Mouse (Mus musculus) Patski (cell line): Measurements from ENCODE around the gene Mtus2. TPM values are rescaled to one million over a fixed set of nuclear protein-coding genes. Genes with fewer than 3 reads are reported as not detected.

Experiments
- ATAC-seq: fragments of 100-300 bp; one replicate; pipeline ENCODE4 v1.8.0; 2021
- CTCF ChIA-PET: fragments of 350-600 bp; sonication (Branson Sonifier 250); formaldehyde crosslinking; loops from one replicate; lab custom pipeline; 2022; ENCODE audit warnings: inconsistent platforms; lab: Charles Lee
- POLR2A ChIA-PET: fragments of 350-600 bp; sonication (Branson Sonifier 250); formaldehyde crosslinking; loops from one replicate; lab custom pipeline; 2022; ENCODE audit warnings: antibody characterized with exemption, inconsistent platforms; lab: Charles Lee
- DNase-seq: peaks from one replicate; pipeline ENCODE4 v3.0.0-alpha.2; 2011; ENCODE audit warnings: low read depth, low spot score
- H3K27me3 ChIP-seq: fragments of 371-371 bp; one replicate; pipeline ENCODE4 v1.5.1; 2021
- CTCF ChIP-seq: fragments of 100-300 bp; IDR thresholded peaks from one replicate; pipeline ENCODE4 v1.5.1; 2021
- in situ Hi-C: fragments of 300-500 bp; cut with MboI; formaldehyde crosslinking; loops from 3 replicates; pipeline ENCODE4 v1.11.1; 2018; ENCODE audit warnings: low pct_unique_long_range_greater_than_20kb, mixed read lengths
- polyA plus RNA-seq: library from polyadenylated mRNA; unstranded; gene quantifications from one replicate; pipeline ENCODE4 v1.2.3, GENCODE M21; 2021

Gene Mtus2
- polyA plus RNA-seq = 1.3 TPM

DNA sequence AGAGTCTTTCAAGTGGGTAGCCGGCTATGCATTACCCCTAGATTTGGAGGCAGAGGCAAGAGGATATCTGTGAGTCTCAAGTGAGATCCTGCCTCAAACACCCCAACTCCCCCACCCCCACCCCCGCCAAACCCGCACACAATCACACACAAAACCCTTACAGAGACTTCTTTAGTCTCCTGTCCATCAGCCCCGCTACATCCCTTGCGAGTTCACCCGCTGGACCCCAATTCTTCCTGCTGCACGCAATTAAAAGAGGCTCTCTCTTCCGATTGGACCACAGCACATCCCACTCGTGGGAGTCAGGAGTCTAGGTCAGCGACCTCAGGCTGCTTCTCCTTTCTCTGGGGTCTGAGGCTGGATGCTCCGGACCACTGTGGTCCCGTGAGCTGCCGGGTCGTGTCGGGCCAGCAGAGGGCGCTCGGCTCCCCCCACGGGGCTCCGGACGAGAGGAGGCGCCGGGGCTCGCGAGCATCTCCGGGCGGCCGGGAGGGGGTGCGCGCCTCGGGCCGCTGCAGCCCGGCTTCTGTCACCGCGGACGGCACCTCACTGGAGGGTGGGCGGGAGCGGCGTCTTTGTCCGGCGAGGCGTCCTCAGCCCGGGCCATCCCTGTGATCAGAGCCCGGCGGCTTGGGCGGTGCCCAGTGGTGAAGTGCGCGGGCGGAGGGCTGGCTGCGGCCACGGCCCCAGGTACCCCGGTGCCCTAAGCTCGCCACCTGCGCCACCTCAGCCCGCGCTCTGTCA, at the start of gene Mtus2:
Gene Mtus2 (plus strand): TSS at position 500 of the 744 bp plus-strand sequence.
- in situ Hi-C loops = loop anchor here (5.0 kb wide), 1 partner anchor 285 kb away; no protein-coding TSS in a partner anchor
- peaks cover 21% of the 10 kb centered on the region for H3K27me3 ChIP-seq
- DNase-seq (no peak), ATAC-seq (peak; percentile 65)
- peak; percentile 100 for TF ChIP-seq CTCF
- CTCF ChIA-PET = interaction anchor here (0.9 to 2.1 kb wide), 4 partner anchors 19 to 285 kb away, joined by 3 to 7 read pairs (median 4); no protein-coding TSS in a partner anchor
- POLR2A ChIA-PET = no interaction called here

DNA sequence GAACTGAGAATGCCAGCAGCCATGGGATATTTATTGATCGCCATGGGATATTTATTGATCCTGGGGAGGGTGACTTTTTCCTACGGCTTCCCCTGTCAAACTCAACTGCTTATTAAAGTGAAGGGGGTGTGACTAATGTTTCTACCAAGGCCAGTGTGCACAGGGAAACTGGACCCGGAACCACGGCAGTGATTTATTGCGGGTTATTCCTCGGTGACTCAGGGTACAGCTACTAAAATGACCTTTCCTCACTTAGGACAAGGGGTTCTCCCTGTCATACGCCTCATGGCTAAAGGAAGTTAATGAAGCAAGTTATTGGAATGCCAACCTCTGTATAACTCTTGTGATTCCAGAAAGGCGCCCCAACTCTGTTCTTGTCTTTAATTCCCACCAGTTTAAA, 49.3 kb upstream of the Mtus2 start:
- no peaks in the 10 kb centered on the region for H3K27me3 ChIP-seq
- ChIA-PET CTCF (interaction anchor here (1.6 kb wide), 3 partner anchors 13 to 21 kb away, joined by 3 to 6 read pairs (median 4); partner anchors contain the start of gene Slc46a3), POLR2A (no interaction called here)
- in situ Hi-C loops = no loop called here
- TF ChIP-seq CTCF = no peak
- no peak for DNase-seq
- ATAC-seq = no peak

DNA sequence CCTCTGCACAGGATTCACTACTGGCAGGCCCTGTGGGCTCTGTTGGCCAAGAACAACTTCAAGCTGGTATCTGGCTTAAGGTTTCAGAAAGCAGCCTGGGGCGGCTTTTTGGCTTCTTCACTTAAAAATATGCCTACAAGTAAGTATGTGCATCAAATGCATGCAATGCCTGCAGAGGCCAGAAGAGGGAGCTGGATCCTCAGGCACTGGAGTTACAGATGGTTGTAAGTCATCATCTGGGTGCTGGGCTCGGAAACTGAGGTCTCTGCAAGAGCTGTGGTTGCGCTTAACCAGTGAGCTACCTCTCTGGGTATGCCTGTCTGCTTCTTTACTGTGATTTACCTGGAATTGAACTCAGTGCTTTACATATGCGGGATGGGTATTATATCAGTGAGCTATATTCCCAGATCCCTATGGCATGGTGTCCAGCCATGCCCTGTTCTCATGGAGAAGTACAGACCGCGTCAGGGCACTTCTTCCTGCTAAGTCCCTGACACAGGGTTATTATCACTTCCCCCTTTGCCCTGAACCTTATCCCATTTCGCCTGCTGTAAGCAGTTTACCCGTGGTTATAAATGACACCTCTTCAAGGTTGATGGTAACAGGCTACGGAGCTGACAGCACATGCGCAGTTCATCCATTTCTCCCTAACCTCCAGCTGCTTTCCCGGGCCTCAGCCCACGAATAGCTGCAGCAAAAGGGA, 46.2 kb upstream of the Mtus2 start:
- DNase-seq (no peak), ATAC-seq (no peak)
- ChIA-PET POLR2A (interaction anchor here (0.6 kb wide), 1 partner anchor 350 kb away, joined by 4 read pairs; no protein-coding TSS in a partner anchor), CTCF (interaction anchor here (1.1 to 2.0 kb wide), 3 partner anchors 17 to 34 kb away, joined by 3 to 5 read pairs (median 4); partner anchors contain the start of gene Slc46a3)
- H3K27me3 ChIP-seq = no peaks in the 10 kb centered on the region
- peak; percentile 54 for TF ChIP-seq CTCF
- in situ Hi-C loops = no loop called here

DNA sequence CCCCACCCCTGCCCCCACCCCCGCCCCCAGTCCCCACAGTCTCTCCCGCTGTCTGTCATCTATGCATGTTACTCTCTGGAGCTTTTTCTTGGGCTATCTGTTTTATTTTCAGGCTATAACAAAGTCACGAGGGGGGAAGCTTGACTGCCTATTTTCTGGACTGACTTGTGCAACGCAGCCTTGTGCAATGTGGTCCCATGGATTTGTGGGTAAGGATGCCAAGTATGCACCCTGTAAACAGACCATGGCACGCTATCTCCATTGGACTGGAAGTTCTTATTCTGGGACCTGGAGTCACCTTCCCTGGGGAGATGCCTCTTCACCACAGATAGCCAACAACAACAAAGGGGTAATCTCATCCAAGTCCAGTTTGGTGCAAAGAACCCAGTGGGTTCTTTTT, 45.4 kb upstream of the Mtus2 start:
- TF ChIP-seq CTCF = no peak
- no peak for DNase-seq
- no peak for ATAC-seq
- CTCF ChIA-PET = no interaction called here
- in situ Hi-C loops = no loop called here
- POLR2A ChIA-PET = no interaction called here
- no peaks in the 10 kb centered on the region for H3K27me3 ChIP-seq

- ATAC-seq = no peak
- POLR2A ChIA-PET = no interaction called here
- in situ Hi-C loops = no loop called here
- TF ChIP-seq CTCF = no peak
- CTCF ChIA-PET = no interaction called here
- DNase-seq = no peak
- no peaks in the 10 kb centered on the region for H3K27me3 ChIP-seq
Observed at GRCm38 (mm10) chr5:147913241-147913842, 43.8 kb upstream of the Mtus2 start.

- ATAC-seq (no peak), DNase-seq (no peak)
- in situ Hi-C loops = no loop called here
- no peaks in the 10 kb centered on the region for H3K27me3 ChIP-seq
- peak; percentile 35 for TF ChIP-seq CTCF
- ChIA-PET POLR2A (no interaction called here), CTCF (interaction anchor here (1.2 kb wide), 1 partner anchor 260 kb away, joined by 3 read pairs; no protein-coding TSS in a partner anchor)
Observed at GRCm38 (mm10) chr5:147915038-147915566, 42.0 kb upstream of the Mtus2 start.

GRCm38 (mm10) chr5:147916171-147916570, 40.9 kb upstream of the Mtus2 start:
- ATAC-seq (no peak), DNase-seq (no peak)
- no peaks in the 10 kb centered on the region for H3K27me3 ChIP-seq
- in situ Hi-C loops = no loop called here
- no peak for TF ChIP-seq CTCF
- POLR2A ChIA-PET = no interaction called here
- CTCF ChIA-PET = interaction anchor here (0.7 to 1.2 kb wide), 2 partner anchors 16 to 259 kb away, joined by 3 read pairs; no protein-coding TSS in a partner anchor

- in situ Hi-C loops = no loop called here
- ChIA-PET CTCF (no interaction called here), POLR2A (no interaction called here)
- no peak for TF ChIP-seq CTCF
- H3K27me3 ChIP-seq = no peaks in the 10 kb centered on the region
- ATAC-seq (no peak), DNase-seq (no peak)
Observed at GRCm38 (mm10) chr5:147918044-147918846, 38.9 kb upstream of the Mtus2 start.

GRCm38 (mm10) chr5:147924621-147925020, 32.5 kb upstream of the Mtus2 start:
- ChIA-PET POLR2A (no interaction called here), CTCF (no interaction called here)
- no peak for ATAC-seq
- in situ Hi-C loops = no loop called here
- TF ChIP-seq CTCF = no peak
- DNase-seq = no peak
- H3K27me3 ChIP-seq = no peaks in the 10 kb centered on the region
